Comparison of ENCODE assay signal across 23 mouse cellular contexts in the genomic region with DNA sequence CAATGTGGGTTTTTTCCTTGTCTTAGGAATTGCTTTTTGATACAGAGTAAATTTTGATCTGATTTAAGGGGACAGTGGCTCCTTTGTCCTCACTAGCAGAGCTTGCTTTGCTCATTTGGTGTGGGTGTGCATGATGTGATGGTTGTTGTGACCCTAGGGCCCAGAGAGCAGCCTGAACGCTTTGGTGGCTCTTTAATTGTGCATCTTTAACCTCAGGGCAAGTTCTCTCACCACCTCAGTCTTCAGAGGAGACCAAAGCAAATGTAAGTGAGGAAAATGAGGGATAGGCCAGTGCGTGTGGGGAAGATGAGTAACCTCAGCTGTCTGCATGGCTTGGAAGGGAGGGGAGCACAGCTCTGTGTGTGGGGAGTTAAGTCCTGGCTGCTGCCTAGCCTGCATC. TPM values are rescaled to one million over a fixed set of nuclear protein-coding genes. Genes with fewer than 3 reads are reported as not detected.
DNase-seq lines count a peak whose midpoint lies in the region; TF ChIP-seq lines count a peak whose summit lies in the region.
"Had no signal": no experiment of that assay in that cellular context is flagged by ENCODE, and none has a peak within 500 bp of the region (broad histone marks: within the 10 kb centered on the region; RNA-seq: fewer than 3 reads in every experiment).

No protein-coding gene starts in this region.

- H3K27me3 ChIP-seq in heart, adult 2 months (ENCODE audit: control insufficient read depth, insufficient read depth, low read length), result no peaks in the 10 kb centered on the region
- H3K27me3 ChIP-seq: forebrain, embryonic 13.5 days; heart, embryonic 12.5 days; heart, embryonic 15.5 days; hindbrain, embryonic 12.5 days; hindbrain, embryonic 15.5 days had no signal

- TF ChIP-seq EP300 in heart, adult 2 months (IDR thresholded peaks at IDR 0.05; ENCODE audit: insufficient read depth, low read depth, low read length), result no peak

- DNase-seq in left cerebral cortex, adult 2 months (ENCODE audit: extremely low spot score in 1 of 2, low spot score in 2 of 2), result no peak
- no peak for DNase-seq in left cerebral cortex, postnatal 10 days (ENCODE audit: extremely low spot score in 1 of 2, low spot score in 2 of 2)
- peak; percentile 15 for DNase-seq in brain, adult 2 months (ENCODE audit: low read depth, low spot score)
- DNase-seq in kidney, postnatal 25 days, result no peak
- no peak for DNase-seq in heart, adult 2 months
- DNase-seq: adrenal gland, adult 8-10 months; adrenal gland, postnatal 25 days; cerebellum, adult 11 months; cerebellum, adult 8-10 months; cerebellum, postnatal 10 days; cerebellum, postnatal 36 days; gastrocnemius, adult 2 months; gastrocnemius, postnatal 14 days; heart, adult 11 months; heart, postnatal 10 days; heart, postnatal 36 days had no signal

- H3K4me3 ChIP-seq in left cerebral cortex, adult 2 months, result no peak overlapping the region
- no peak overlapping the region for H3K4me3 ChIP-seq in cortical plate, adult 2 months (ENCODE audit: insufficient read depth, low read length)
- H3K4me3 ChIP-seq in heart, adult 2 months, result no peak overlapping the region
- H3K4me3 ChIP-seq: forebrain, embryonic 10.5 days; forebrain, embryonic 13.5 days; gastrocnemius, adult 2 months; heart, embryonic 12.5 days; heart, embryonic 15.5 days; hindbrain, embryonic 12.5 days; hindbrain, embryonic 15.5 days had no signal

- H3K79me2 ChIP-seq in heart, adult 2 months (replicated peaks; ENCODE audit: control insufficient read depth, insufficient read depth, low read length), result no peaks in the 10 kb centered on the region

- intact Hi-C loops in left cerebral cortex, adult 2 months (cut with DNase I), result no loop called here
- intact Hi-C loops in left cerebral cortex, postnatal 10 days (cut with DNase I), result no loop called here
- intact Hi-C loops in heart, adult 2 months (cut with DNase I), result no loop called here

- peaks cover 2% of the 10 kb centered on the region for H3K4me1 ChIP-seq in cortical plate, adult 2 months (ENCODE audit: control insufficient read depth, insufficient read depth, low read length)
- peaks cover 7% of the 10 kb centered on the region for H3K4me1 ChIP-seq in heart, adult 2 months (ENCODE audit: control insufficient read depth, insufficient read depth, low read length)
- H3K4me1 ChIP-seq: forebrain, embryonic 13.5 days had no signal

- H3K9ac ChIP-seq in heart, adult 2 months (ENCODE audit: low read depth, low read length), result no peak overlapping the region
- H3K9ac ChIP-seq: forebrain, embryonic 13.5 days; heart, embryonic 12.5 days; heart, embryonic 15.5 days; hindbrain, embryonic 12.5 days; hindbrain, embryonic 15.5 days had no signal

- no peaks in the 10 kb centered on the region; the same call in none of the 2 replicates for H3K36me3 ChIP-seq in heart, adult 2 months (ENCODE audit: control insufficient read depth, insufficient read depth, low read length)

- H3K27ac ChIP-seq in left cerebral cortex, adult 2 months, result peak overlapping the region; percentile 10; the same call in 1 of the 2 replicates
- H3K27ac ChIP-seq in cortical plate, adult 2 months (ENCODE audit: insufficient read depth, low read length), result peak overlapping the region; percentile 83
- no peak overlapping the region for H3K27ac ChIP-seq in heart, adult 2 months
- H3K27ac ChIP-seq: forebrain, embryonic 10.5 days; forebrain, embryonic 13.5 days; gastrocnemius, adult 2 months; heart, embryonic 15.5 days; hindbrain, embryonic 12.5 days; hindbrain, embryonic 15.5 days had no signal

- TF ChIP-seq CTCF in left cerebral cortex, adult 2 months (IDR thresholded peaks at IDR 0.05), result no peak
- TF ChIP-seq CTCF in cortical plate, adult 2 months (IDR thresholded peaks at IDR 0.05; ENCODE audit: extremely low read depth, insufficient read depth, low read length), result no peak
- no peak for TF ChIP-seq CTCF in heart, adult 2 months (IDR thresholded peaks at IDR 0.05)

- 76% methylated on average over 2 of the region's 2 CpGs for WGBS in heart, adult 2 months

- TF ChIP-seq POLR2A in cortical plate, adult 2 months (IDR thresholded peaks at IDR 0.05; ENCODE audit: extremely low read depth, insufficient read depth, low read length), result no peak
- TF ChIP-seq POLR2A in heart, adult 2 months (IDR thresholded peaks at IDR 0.05; ENCODE audit: insufficient read depth, low read depth, low read length), result no peak

RNA-seq across cellular contexts. Expression of a gene that starts 18.7 kb away (rescaled TPM):
- 100 to 1,000 TPM; 197 to 200 TPM for total RNA-seq in left cerebral cortex, adult 2 months (2021)
- 100 to 1,000 TPM; 251 to 264 TPM for total RNA-seq in left cerebral cortex, postnatal 10 days (2021)
- 199 and 201 TPM in 2 replicates for polyA plus RNA-seq in cortical plate, adult 2 months (2012; rRNA removed)
- 10 to 100 TPM; 82.0 to 82.2 TPM for total RNA-seq in heart, adult 2 months (2021)
- polyA plus RNA-seq in heart, adult 2 months (2012; rRNA removed), result 78.0 and 90.4 TPM in 2 replicates
